Mouse (Mus musculus): ENCODE measurements at regions not wholly inside any gene's neighbourhood (a gene's known extent, or its start where the extent isn't known, plus 50 kb on each side); places are given as distances from the start of the nearest gene placed in this dataset.

GRCm38 (mm10) chr10:108067723-108068122 is 94.3 kb upstream of the Ppp1r12a start:
- TF ChIP-seq NELFE (IDR thresholded peaks at IDR 0.05; ENCODE audit: low read depth, low read length) (no peak), POLR2AphosphoS2 (IDR thresholded peaks at IDR 0.05; ENCODE audit: low read depth, low read length) (no peak), UBTF (IDR thresholded peaks at IDR 0.05; ENCODE audit: low read depth, low read length) (no peak), CTCF (conservative IDR thresholded peaks at IDR 0.05 in 1 of 2, IDR thresholded peaks at IDR 0.05 in 1 of 2; ENCODE audit: low read depth in 2 of 2, low read length in 2 of 2) (no peak), MAFK (IDR thresholded peaks at IDR 0.05; ENCODE audit: insufficient replicate concordance, low read length) (no peak), KAT2A (IDR thresholded peaks at IDR 0.05; ENCODE audit: insufficient replicate concordance, low read length) (no peak), JUND (conservative IDR thresholded peaks at IDR 0.05; ENCODE audit: low read depth, low read length) (no peak), TCF12 (IDR thresholded peaks at IDR 0.05; ENCODE audit: low read depth, low read length) (no peak), POLR2A (IDR thresholded peaks at IDR 0.05; ENCODE audit: low read depth, low read length) (no peak), MXI1 (IDR thresholded peaks at IDR 0.05; ENCODE audit: low read depth, low read length) (no peak), GABPA (IDR thresholded peaks at IDR 0.05; ENCODE audit: insufficient replicate concordance, low read depth, low read length) (no peak)
